Mouse (Mus musculus) left cerebral cortex, postnatal 10 days (tissue): ENCODE measurements around the gene Prkch. TPM values are rescaled to one million over a fixed set of nuclear protein-coding genes. Genes with fewer than 3 reads are reported as not detected.

ENCODE experiments used
- DNase-seq, 2 experiments: peaks; one replicate each; pipeline ENCODE4 v3.0.0; 2021 to 2022; ENCODE audit warnings: low spot score in 2 of 2, mixed read lengths in 1 of 2; ENCODE audit errors: extremely low spot score in 1 of 2
- intact Hi-C: fragments of 180-260 bp; cut with DNase I; formaldehyde crosslinking; loops from one replicate; pipeline ENCODE4 v1.15.1; 2025
- total RNA-seq, 2 experiments: library from RNA; stranded (reverse); gene quantifications; 2 replicates each; pipeline ENCODE4 v1.2.3; 2021

Prkch gene
- total RNA-seq, 2 experiments from 2014 or later, result 5.0 to 5.1 TPM

DNA sequence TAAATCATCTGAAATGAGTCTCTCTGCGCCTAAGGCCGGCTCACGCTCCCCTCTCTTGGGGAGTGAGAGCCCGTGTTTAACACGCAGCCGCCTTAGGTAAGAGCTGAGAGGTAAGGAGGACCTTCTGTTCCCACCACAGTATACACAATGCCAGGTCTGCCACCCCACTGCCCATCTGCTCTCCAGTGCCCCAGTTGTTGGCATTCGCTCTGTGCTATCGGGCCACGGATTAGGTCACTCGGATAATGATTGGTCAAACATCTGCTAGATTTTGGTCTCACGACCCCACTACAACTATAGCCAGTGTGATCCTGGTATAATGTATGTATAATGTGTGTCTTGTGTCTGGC is 19.0 kb upstream of the Prkch start:
- intact Hi-C loops, result loop anchor here (10.0 kb wide), 1 partner anchor 339 kb away; the partner anchor contains the start of gene Hif1a
- DNase-seq, result no peak

DNA sequence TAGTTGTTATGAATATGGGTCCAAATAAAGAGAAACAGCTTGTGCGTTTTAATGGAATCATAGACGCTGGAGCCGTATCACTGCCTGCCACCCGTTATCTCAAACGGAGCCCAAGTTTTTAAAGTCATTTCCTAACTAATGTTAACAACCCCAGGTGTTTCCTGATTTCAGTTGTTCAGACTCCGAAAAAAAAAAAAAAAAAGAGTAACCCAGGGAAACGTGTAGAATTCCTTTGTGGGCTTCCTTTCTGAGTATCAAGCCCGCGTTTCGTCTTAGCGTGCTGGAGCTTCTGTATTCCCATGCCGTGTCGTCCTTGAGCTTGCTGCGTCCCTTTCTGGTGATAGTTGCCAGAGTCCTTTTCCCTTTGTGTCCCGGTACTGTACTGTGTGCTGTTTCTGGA is 10.0 kb upstream of the Prkch start:
- no peak for DNase-seq
- intact Hi-C loops, result no loop called here

DNA sequence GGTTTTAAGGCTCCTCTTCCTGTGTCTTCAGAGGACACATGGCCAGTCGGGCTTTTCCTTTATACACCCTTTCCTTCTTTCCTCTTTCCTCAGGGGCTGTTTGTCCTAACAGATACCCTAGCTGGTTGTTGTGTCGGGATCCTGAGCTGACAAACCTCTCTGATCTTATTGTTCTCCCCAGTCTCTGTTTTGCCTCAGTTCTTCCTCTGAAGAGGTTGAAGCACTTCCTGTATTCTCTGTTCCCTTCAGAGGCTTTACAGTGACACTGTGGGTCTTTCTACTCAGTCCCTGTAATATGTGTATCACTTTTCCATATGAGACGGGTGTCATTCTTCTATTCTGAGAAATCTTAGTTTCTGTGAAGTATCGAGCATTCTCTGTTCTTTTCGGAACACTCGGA is 6.5 kb upstream of the Prkch start:
- intact Hi-C loops, result no loop called here

DNA sequence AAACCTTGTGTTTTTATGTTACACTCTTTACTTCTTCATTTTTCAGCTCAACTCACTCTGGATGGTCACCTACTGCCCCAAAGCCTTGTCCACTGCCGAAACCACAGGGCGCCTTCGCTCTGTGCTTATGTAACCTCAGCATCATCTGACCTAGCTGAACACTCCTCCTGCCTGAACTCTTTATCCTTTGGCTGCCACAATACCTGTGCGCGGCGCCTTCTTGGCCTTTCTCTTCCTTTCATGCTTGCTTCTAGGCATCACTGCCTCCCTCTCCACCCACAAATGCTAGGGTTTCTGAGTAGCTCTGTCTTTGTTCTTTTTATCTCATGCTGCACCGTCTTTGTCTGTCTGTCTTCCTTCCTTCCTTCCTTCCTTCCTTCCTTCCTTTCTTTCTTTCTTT is 3.8 kb upstream of the Prkch start:
- DNase-seq, result no peak
- intact Hi-C loops, result no loop called here

More for the DNA sequence above, 6.5 kb upstream of the Prkch start:
- DNase-seq, result no peak

DNA sequence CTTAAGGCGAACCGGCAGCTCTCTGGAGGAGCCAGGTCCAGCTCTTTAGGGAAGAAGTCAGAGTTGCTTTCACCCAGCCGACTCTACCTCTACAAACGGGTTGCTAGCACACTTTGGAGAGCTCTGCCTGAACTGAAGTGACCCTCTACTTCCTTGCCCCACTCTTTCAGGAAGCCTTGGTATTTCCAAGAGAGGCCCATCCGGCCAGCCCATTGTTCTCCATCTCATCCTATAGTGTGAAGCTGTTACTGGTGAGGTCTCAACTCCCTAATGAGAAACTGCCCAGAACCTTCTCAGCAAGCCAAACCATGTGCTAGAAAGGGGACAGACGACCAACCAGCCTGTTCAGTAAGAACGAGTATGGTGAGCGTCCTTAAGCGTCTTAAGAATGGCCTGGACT is 1.3 kb upstream of the Prkch start:
- intact Hi-C loops, result no loop called here
- DNase-seq, result peak in 1 of 2 experiments; percentile 44

DNA sequence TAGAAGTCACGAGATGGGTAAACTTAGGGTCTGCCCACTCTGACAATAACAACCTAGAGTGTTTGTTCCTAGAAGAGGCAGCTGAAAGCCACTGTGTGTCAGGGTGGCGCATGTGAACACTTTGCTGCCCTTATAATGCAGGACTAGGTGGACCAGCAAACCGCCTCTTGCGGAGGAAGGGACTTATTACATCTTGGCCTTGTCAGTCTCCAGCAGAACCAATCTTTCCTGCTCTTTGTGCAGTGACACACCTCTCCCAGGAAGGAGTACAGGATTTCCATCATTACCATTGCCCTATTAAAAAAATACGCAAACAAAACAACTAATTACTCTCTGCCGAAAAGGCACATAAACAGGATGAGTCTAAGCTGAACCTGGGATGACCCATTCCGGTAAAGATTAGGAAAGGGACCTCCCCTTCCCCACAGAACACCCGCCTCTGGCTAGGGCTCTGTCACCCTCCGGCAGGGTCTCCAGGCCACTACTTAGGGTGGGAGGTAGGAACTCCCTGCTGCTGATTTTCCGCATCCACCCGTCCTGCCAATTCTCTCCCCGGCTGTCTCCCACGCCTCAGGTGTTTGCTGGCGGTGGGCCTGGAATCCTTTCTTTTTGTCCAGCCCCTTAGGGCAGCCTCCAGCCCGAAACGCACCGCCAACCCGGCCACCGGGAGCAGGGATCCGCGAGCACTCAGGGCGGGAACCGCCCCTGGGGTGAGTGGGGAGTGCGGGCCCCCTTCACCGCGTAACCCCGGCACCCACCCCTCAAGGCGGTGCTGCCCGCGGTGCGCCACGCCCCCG is 585 bp upstream of the Prkch start:
- intact Hi-C loops, result no loop called here
- DNase-seq, result peak in 1 of 2 experiments; percentile 68

DNA sequence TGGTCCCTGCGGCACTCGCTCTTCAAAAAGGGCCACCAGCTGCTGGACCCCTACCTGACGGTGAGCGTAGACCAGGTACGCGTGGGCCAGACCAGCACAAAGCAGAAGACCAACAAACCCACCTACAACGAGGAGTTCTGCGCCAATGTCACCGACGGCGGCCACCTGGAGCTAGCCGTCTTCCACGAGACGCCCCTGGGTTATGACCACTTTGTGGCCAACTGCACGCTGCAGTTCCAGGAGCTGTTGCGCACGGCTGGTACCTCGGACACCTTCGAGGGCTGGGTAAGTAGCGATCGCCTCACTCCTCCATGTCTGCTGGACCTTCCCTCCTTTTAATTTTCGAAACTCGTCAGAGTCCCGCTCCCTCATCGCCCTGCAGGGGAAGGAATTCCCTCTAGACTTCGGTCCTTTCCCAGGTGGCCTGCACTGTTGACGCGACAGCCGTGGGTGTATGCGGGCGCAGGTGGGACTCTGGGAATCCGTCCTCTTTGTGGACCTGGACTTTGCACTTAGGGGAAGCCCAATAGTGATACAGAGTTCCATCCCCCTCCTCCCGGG is 725 bp downstream of the Prkch start:
- DNase-seq, result no peak
- intact Hi-C loops, result no loop called here

DNA sequence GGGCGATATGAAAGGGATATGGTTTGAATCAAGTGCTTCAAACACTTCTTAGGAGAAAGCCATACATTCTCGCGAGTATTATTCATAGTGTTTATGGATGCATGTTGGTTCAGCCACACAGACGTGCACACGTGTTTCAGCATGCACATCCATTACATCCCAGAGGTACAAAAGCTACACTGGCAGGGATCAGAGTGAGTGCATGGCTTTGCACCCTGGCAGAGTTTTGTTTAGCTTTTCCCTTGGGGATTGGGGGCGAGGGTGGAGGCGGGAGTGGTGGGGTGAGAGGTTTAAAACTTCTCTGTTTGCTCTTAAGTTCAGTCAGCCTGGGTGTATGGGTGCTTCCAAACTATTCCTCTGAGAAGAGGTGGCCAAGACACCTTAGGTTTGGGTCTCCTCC is 1.3 kb downstream of the Prkch start:
- intact Hi-C loops, result no loop called here
- DNase-seq, result no peak

DNA sequence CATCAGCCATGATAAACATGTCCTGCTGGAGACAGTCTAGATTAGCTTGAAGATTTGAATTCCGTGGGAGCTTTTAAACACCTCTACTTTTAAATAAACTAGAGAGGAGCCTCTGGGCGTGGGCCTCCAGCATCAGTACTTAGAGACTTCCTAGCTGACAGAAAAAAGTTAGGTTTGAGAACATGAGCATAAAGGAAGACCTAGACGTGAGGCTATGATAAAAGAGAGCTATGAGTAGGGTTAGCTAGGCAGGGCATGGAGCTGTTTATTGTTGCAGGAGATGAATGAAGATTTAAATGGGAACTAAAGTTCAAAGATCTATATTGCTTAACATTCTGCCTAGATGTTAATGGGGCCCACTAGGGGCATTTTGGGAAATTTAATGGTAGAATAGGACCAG is 2.7 kb downstream of the Prkch start:
- no peak for DNase-seq
- intact Hi-C loops, result no loop called here

DNA sequence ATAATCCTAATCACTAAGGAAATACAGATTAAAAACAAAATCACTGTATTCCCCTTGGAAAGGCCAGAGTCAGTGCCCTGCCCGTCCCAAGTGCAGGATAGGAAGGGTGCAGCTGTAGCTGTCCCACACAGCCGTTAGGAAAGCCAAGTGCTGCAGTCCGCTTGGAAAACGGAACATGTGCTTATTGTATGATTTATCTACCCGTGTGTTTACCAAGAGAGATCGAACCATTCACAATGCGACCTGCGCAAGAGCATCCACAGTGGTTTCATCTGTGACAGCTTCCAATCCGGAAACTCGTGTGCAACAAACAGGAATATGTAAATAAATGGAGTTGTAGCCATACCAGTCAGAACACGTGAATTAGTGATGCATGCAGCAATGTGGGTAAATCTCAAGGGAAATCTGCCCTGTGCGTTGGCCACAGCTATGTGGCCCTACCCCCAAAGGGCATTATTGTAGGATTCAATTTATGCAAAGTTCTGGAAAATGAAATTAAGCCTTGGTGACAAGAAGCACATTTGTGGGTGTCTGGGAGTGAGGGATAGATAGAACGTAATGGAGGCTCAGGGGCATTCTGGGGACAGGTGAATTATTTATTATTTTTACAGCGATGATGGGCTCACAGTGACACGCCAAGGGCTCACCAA is 6.2 kb downstream of the Prkch start:
- DNase-seq, result no peak
- intact Hi-C loops, result no loop called here

DNA sequence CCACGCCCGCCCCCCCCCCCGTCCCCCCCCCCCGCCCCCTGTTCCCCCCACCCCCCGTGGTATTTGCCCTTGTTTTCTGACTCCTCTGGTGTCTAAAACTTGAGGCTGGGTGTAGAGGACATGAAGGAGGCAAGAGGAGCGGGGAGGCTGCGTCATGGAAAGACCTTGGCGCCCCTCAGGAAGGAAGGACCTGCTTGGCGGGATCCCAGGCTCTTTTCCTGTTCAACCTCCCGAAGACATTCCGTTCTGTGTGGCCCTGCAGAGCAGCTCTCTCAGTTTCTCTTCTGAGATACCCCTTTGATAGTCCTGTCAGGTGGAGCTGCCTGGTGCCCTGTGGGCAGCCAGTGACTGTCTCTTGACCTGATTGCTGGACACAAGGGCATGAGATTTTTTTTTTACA is 7.0 kb downstream of the Prkch start:
- intact Hi-C loops, result no loop called here
- peak in 1 of 2 experiments; percentile 61 for DNase-seq

DNA sequence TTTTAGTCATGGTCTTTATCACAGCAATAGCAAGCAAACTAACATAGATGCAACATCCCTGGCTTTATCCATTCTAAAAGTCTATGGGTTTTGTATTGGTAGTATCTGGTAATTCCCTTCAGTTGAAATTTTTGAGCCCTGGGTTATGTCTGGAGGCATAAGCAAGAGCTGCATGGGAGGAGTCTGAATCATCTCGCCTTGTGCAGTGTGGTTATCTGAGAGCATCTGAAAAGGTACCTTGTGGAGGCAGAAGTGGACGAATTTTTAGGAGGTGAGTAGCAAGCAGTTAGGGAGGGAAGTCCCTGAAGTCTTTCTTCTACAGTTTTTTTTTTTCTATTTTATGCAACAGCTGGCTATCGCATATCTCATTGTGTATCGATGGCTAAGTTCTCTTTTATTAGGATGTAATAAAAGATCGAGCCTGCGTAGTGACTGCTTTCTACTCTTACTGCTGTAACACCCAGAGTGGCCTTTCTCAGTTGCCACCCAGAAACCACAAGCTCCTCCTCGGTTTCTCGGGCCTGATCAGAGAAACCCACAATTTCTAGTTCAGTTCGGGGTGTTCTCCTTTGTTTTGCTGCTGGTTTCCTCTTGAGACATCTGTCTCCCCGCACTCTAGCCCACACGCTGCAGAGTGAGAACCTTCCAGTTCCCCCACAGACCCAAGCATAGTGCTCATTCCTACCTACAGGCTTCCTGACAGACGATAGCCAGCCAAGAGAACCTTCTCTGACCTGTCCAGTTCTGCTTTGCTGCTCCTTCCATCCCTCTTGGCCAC is 8.6 kb downstream of the Prkch start:
- intact Hi-C loops, result no loop called here
- DNase-seq, result no peak

DNA sequence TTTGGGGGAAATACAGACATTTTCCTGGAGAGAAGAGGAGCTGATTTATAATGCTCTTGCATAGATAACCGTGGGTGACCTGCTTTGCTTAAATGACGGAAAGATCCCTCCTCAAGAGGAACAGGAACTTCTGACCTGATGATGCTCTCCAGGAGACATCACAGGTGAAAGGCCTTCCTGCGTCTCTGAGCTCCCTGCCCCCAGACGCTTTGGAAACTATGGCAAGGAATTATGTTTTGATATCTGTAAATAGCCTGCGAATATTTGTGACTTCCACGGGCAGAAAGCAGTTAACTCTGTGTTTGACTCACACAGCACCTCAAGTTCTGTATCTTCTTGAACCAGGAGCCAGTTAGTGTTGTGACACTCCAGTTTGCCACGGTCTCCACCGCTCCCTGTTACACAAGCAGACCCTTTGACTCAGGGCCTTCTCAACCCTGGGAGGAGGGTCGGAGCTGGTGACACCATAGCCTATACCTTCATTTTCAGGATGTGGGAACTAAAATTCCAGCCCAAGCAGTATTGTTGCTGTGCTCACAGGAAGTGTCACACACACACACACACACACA is 9.7 kb downstream of the Prkch start:
- no peak for DNase-seq
- intact Hi-C loops, result no loop called here

DNA sequence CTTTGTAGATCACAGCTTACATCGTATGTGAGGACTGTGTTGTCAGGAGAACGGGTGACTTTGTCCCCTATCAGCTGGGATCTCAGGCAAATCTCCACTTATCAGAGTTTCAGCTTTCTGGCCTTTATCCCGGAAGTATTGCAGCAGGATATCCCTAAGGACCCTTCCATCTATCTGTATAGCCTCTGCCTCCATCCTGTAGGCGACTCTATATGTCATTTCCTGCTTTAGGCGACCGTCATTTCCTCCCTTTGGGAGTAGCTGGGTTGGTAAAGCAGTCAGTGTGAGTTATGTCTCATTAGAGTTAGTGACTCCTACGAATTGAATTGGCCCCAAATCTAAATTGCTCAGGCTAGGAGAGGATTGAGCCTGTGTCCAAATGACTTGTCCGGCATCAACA is 10.6 kb downstream of the Prkch start:
- intact Hi-C loops, result no loop called here
- DNase-seq, result no peak

DNA sequence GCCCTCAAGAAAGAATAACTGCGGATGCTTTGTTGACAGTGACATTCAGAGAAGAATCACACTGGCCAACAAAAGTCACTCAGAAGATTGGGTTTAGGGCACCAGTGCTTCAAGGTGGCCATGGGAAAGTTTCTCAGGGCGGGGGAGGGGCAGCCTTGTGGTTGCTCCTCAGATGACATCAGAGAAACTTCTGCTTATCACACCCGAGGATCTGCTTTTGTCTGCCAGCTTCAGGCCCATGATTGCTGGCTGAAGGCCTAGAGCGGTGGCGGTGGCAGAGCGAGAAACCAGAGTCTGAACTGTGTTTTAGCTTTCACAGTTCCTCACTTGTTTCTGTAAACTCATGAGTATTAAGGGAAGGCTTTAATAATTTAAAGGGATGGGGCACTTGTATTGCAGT is 13.6 kb downstream of the Prkch start:
- DNase-seq, result peak in 1 of 2 experiments; percentile 47
- intact Hi-C loops, result no loop called here

DNA sequence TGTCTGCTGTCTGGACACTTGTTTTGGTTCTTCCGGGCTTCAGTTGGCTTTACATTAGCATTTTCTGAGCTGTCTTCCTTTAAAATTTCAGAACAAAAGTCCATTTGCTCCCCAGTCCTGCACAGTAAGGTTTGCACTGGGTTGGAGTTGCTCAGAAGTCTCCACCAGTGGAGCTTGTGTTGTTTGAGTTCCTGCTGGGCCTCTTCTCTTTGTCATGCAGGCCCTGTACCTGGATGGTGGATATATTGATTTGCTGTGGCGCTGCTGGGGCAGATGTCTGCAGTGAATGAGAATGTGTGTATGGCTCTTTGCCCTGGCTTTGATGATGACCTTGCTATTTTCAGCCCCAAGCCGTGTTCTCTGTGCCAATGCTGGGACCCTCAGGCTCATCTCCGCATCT is 15.9 kb downstream of the Prkch start:
- DNase-seq, result no peak

DNA sequence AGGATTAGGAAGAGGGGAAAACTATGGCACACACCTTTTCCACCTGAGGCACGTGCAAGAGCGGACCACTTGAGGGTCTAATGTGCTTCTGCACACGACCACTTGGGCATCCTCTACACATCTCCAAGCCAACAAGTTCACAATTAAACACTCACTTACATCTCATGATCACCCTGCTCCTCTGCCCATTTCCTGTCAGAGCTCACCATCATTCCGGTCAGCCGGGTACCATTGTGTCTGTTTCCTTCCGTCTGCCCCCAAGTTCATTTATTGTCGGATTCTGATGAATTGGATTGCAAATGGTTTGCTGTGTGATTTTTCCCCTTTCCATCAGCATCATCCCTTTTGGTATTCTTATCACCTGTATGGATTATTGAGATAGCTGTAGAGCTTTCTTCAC is 18.4 kb downstream of the Prkch start:
- intact Hi-C loops, result no loop called here
- DNase-seq, result no peak

More for the DNA sequence above, 15.9 kb downstream of the Prkch start:
- intact Hi-C loops, result no loop called here

DNA sequence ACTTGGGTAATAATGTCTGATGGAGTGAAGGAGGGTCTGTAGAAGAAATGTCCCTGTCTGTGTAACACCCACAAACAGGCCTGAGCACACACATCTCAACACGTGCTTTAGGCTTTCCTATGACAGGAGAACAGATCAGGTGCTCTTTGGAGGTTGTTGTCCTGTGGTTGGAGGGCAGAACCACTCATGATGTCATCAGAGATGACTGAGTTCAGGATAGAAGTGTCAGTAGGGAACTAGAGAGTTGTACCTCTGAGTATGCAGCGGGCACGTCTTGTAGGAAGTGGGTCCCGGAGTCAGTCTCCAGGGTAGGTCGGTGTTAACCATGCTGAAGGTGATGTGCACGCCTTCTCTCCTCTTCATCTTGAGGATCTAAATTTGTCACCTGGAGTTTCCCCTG is 19.1 kb downstream of the Prkch start:
- no peak for DNase-seq
- intact Hi-C loops, result no loop called here

DNA sequence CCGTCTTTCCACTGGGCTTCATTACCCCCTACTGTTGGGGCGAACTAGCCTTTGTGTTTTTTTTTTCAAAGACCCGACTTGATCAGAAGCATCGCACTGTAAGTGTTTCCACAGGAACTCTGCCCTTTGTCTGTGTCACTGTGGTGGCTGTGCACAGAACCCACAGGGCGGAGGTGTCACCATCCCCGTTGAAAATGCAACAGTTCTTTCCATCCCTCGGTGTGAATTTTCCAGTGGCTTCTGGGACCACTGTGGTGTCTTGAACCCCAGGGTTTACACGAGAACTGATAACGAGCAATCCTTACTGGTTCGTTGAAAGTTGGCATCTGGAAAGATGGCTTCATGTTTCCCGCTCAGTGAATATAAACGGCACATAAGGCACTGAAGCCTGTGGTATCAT is 20.2 kb downstream of the Prkch start:
- DNase-seq, result no peak
- intact Hi-C loops, result no loop called here
